Mouse (Mus musculus) limb, embryonic 11.5 days (tissue): ENCODE data around the gene Aqp9. TPM values are rescaled to one million over a fixed set of nuclear protein-coding genes. Genes with fewer than 3 reads are reported as not detected.

Experiments used
- ATAC-seq: fragments of 200-750 bp; cut with Nextera tagmentation; 2 replicates; pipeline ENCODE4 v1.8.0; 2017; ENCODE audit warnings: low read depth; ENCODE audit not compliant: insufficient number of reproducible peaks, low FRiP score, low TSS enrichment
- DNase-seq: peaks from one replicate; pipeline ENCODE4 v3.0.0-alpha.2; 2015; ENCODE audit warnings: low spot score
- H3K27ac ChIP-seq: fragments of 300-500 bp; sonication (generic); replicated peaks from 2 replicates; pipeline ENCODE4 v1.5.1; 2014; ENCODE audit warnings: low read depth, mild to moderate bottlenecking, low read length
- H3K27me3 ChIP-seq: fragments of 300-500 bp; sonication (generic); 2 replicates; pipeline ENCODE4 v1.6.1; 2014; ENCODE audit warnings: mild to moderate bottlenecking, low read length, mixed read lengths; ENCODE audit not compliant: control insufficient read depth, insufficient read depth
- H3K36me3 ChIP-seq: fragments of 300-500 bp; sonication (generic); 2 replicates; pipeline ENCODE4 v1.6.1; 2014; ENCODE audit warnings: mild to moderate bottlenecking, low read length, moderate library complexity, mixed read lengths; ENCODE audit not compliant: control insufficient read depth, insufficient read depth
- H3K4me1 ChIP-seq: fragments of 300-500 bp; sonication (generic); 2 replicates; pipeline ENCODE4 v1.6.1; 2014; ENCODE audit warnings: low read length, mixed read lengths; ENCODE audit not compliant: control insufficient read depth, insufficient read depth
- H3K4me2 ChIP-seq: fragments of 300-500 bp; sonication (generic); 2 replicates; pipeline ENCODE4 v1.6.1; 2014; ENCODE audit warnings: low read depth, mild to moderate bottlenecking, moderate library complexity; ENCODE audit not compliant: severe bottlenecking
- H3K4me3 ChIP-seq: fragments of 300-500 bp; sonication (generic); 2 replicates; pipeline ENCODE4 v1.5.1; 2014; ENCODE audit warnings: low read depth, low read length
- H3K9ac ChIP-seq: fragments of 300-500 bp; sonication (generic); 2 replicates; pipeline ENCODE4 v1.6.1; 2014; ENCODE audit warnings: mild to moderate bottlenecking, low read length
- H3K9me3 ChIP-seq: fragments of 300-500 bp; sonication (generic); 2 replicates; pipeline ENCODE4 v1.6.1; 2016; ENCODE audit warnings: low read length; ENCODE audit not compliant: control insufficient read depth
- WGBS: fragments of 180-500 bp; shearing (Covaris S2); extraction: QIAGEN DNeasy Blood & Tissue Kit; methylation state at CpG from one replicate; pipeline ENCODE4 v1.1.7; 2014; 5-methylcytosine and 5-hydroxymethylcytosine counted together
- polyA plus RNA-seq: library from polyadenylated mRNA; unstranded; fragments of >200 nt; fragmentation: Nextera tagmentation; extraction: Ambion mirVana; gene quantifications from 2 replicates; pipeline ENCODE4 v1.2.1, GENCODE M21; 2014

Gene Aqp9
- polyA plus RNA-seq, 1 experiment from 2014 or later, result not detected

- ATAC-seq, result no peak
- no peak overlapping the region for H3K9ac ChIP-seq
These were observed 40.8 kb upstream of the Aqp9 start for GRCm38 (mm10) chr9:71209299-71209698.

GRCm38 (mm10) chr9:71202265-71202664 is 33.8 kb upstream of the Aqp9 start:
- no peak for DNase-seq
- Histone ChIP-seq H3K4me1 (no peaks in the 10 kb centered on the region), H3K4me3 (no peak overlapping the region), H3K27ac (no peak overlapping the region), H3K9me3 (no peaks in the 10 kb centered on the region), H3K9ac (no peak overlapping the region), H3K36me3 (no peaks in the 10 kb centered on the region), H3K27me3 (no peaks in the 10 kb centered on the region), H3K4me2 (no peak overlapping the region)
- ATAC-seq, result no peak
- 80% methylated on average over 4 of the region's 4 CpGs for WGBS

More at GRCm38 (mm10) chr9:71209299-71209698, 40.8 kb upstream of the Aqp9 start:
- Histone ChIP-seq H3K27me3 (peaks cover 6% of the 10 kb centered on the region), H3K4me3 (no peak overlapping the region), H3K4me2 (no peak overlapping the region), H3K27ac (no peak overlapping the region), H3K4me1 (no peaks in the 10 kb centered on the region), H3K36me3 (no peaks in the 10 kb centered on the region), H3K9me3 (no peaks in the 10 kb centered on the region)
- 65% methylated on average over 3 of the region's 3 CpGs for WGBS
- no peak for DNase-seq

GRCm38 (mm10) chr9:71198826-71199225 is 30.3 kb upstream of the Aqp9 start:
- Histone ChIP-seq H3K27me3 (no peaks in the 10 kb centered on the region), H3K27ac (no peak overlapping the region)

GRCm38 (mm10) chr9:71188647-71189415 is 20.3 kb upstream of the Aqp9 start:
- Histone ChIP-seq H3K4me3 (no peak overlapping the region), H3K27me3 (no peaks in the 10 kb centered on the region), H3K4me1 (no peaks in the 10 kb centered on the region), H3K4me2 (peak overlapping the region; percentile 23; the same call in 1 of the 2 replicates), H3K9me3 (no peaks in the 10 kb centered on the region), H3K9ac (no peak overlapping the region), H3K27ac (no peak overlapping the region), H3K36me3 (no peaks in the 10 kb centered on the region)
- 0 out of 2 replicates have a peak, but pooled peaks have one; percentile 31 for ATAC-seq
- DNase-seq, result peak; percentile 89
- 15% methylated on average over 12 of the region's 12 CpGs for WGBS

More at GRCm38 (mm10) chr9:71198826-71199225, 30.3 kb upstream of the Aqp9 start:
- Histone ChIP-seq H3K4me2 (no peak overlapping the region), H3K9ac (no peak overlapping the region), H3K36me3 (no peaks in the 10 kb centered on the region), H3K4me3 (no peak overlapping the region), H3K9me3 (no peaks in the 10 kb centered on the region), H3K4me1 (no peaks in the 10 kb centered on the region)
- ATAC-seq (no peak), DNase-seq (no peak)
- 75% methylated on average over 5 of the region's 5 CpGs for WGBS

GRCm38 (mm10) chr9:71187396-71187795 is 18.9 kb upstream of the Aqp9 start:
- no peak overlapping the region for H3K27ac ChIP-seq
- H3K4me3 ChIP-seq, result no peak overlapping the region
- no peaks in the 10 kb centered on the region for H3K27me3 ChIP-seq
- 90% methylated on average over 7 of the region's 7 CpGs for WGBS
- no peaks in the 10 kb centered on the region for H3K4me1 ChIP-seq
- no peak for ATAC-seq
- no peaks in the 10 kb centered on the region for H3K36me3 ChIP-seq
- DNase-seq, result no peak
- no peaks in the 10 kb centered on the region for H3K9me3 ChIP-seq
- H3K4me2 ChIP-seq, result no peak overlapping the region
- no peak overlapping the region for H3K9ac ChIP-seq

GRCm38 (mm10) chr9:71185823-71186222 is 17.3 kb upstream of the Aqp9 start:
- no peaks in the 10 kb centered on the region for H3K36me3 ChIP-seq
- no peak overlapping the region for H3K9ac ChIP-seq
- H3K27me3 ChIP-seq, result no peaks in the 10 kb centered on the region
- H3K27ac ChIP-seq, result no peak overlapping the region
- H3K4me3 ChIP-seq, result no peak overlapping the region
- no peaks in the 10 kb centered on the region for H3K4me1 ChIP-seq
- H3K4me2 ChIP-seq, result no peak overlapping the region
- WGBS, result 86% methylated on average over 2 of the region's 2 CpGs
- no peak for ATAC-seq
- H3K9me3 ChIP-seq, result no peaks in the 10 kb centered on the region
- DNase-seq, result no peak

GRCm38 (mm10) chr9:71185285-71185684 is 16.8 kb upstream of the Aqp9 start:
- ATAC-seq (no peak), DNase-seq (no peak)
- Histone ChIP-seq H3K27me3 (no peaks in the 10 kb centered on the region), H3K4me1 (no peaks in the 10 kb centered on the region), H3K36me3 (no peaks in the 10 kb centered on the region), H3K27ac (no peak overlapping the region), H3K4me2 (no peak overlapping the region), H3K9ac (no peak overlapping the region), H3K9me3 (no peaks in the 10 kb centered on the region), H3K4me3 (no peak overlapping the region)

- no peaks in the 10 kb centered on the region for H3K27me3 ChIP-seq
- ATAC-seq (no peak), DNase-seq (no peak)
- H3K9ac ChIP-seq, result no peak overlapping the region
- H3K4me1 ChIP-seq, result no peaks in the 10 kb centered on the region
- no peaks in the 10 kb centered on the region for H3K9me3 ChIP-seq
- no peak overlapping the region for H3K27ac ChIP-seq
- 74% methylated on average over 8 of the region's 8 CpGs for WGBS
- no peak overlapping the region for H3K4me2 ChIP-seq
- no peaks in the 10 kb centered on the region for H3K36me3 ChIP-seq
- no peak overlapping the region for H3K4me3 ChIP-seq
These were observed 11.7 kb upstream of the Aqp9 start for GRCm38 (mm10) chr9:71179964-71180700.
